Mouse (Mus musculus) frontal cortex, postnatal 25 days (tissue): ENCODE measurements around the gene Lag3.

Experiments used
- DNase-seq, 2 experiments: peaks; one replicate each; pipeline ENCODE4 v3.0.0; 2022; ENCODE audit warnings: low spot score in 2 of 2

The Lag3 gene

GRCm38 (mm10) chr6:124911533-124912218, at the start of gene Lag3:
Gene Lag3 (minus strand): TSS chr6:124911705.
- no peak for DNase-seq

GRCm38 (mm10) chr6:124961021-124961420, 49.5 kb upstream of the Lag3 start:
- DNase-seq, result no peak

- DNase-seq, result no peak
These were observed 48.5 kb upstream of the Lag3 start for GRCm38 (mm10) chr6:124959960-124960359.

- DNase-seq, result no peak
These were observed 46.6 kb upstream of the Lag3 start for GRCm38 (mm10) chr6:124958127-124958526.

GRCm38 (mm10) chr6:124955212-124955611, 43.7 kb upstream of the Lag3 start:
- DNase-seq, result no peak

GRCm38 (mm10) chr6:124953991-124954715, 42.6 kb upstream of the Lag3 start:
- DNase-seq, result no peak

GRCm38 (mm10) chr6:124943526-124943925, 32.0 kb upstream of the Lag3 start:
- no peak for DNase-seq

- DNase-seq, result no peak
These were observed 30.2 kb upstream of the Lag3 start for GRCm38 (mm10) chr6:124941679-124942078.

GRCm38 (mm10) chr6:124938554-124938953, 27.0 kb upstream of the Lag3 start:
- no peak for DNase-seq

- DNase-seq, result no peak
These were observed 26.0 kb upstream of the Lag3 start for GRCm38 (mm10) chr6:124937493-124937892.

GRCm38 (mm10) chr6:124936681-124937080, 25.2 kb upstream of the Lag3 start:
- DNase-seq, result no peak

GRCm38 (mm10) chr6:124934670-124935069, 23.2 kb upstream of the Lag3 start:
- DNase-seq, result no peak

GRCm38 (mm10) chr6:124933127-124933526, 21.6 kb upstream of the Lag3 start:
- no peak for DNase-seq

- DNase-seq, result no peak
These were observed 20.8 kb upstream of the Lag3 start for GRCm38 (mm10) chr6:124932314-124932695.

- peak in 1 of 2 experiments; percentile 31 for DNase-seq
These were observed 20.2 kb upstream of the Lag3 start for GRCm38 (mm10) chr6:124931525-124932313.

GRCm38 (mm10) chr6:124930754-124931524, 19.4 kb upstream of the Lag3 start, which contains the start of gene Mlf2:
Gene Mlf2 (plus strand): TSS chr6:124931386.
- peak; percentile 99 for DNase-seq

GRCm38 (mm10) chr6:124930231-124930630, 18.7 kb upstream of the Lag3 start:
- DNase-seq, result no peak

- no peak for DNase-seq
These were observed 14.4 kb upstream of the Lag3 start for GRCm38 (mm10) chr6:124925941-124926340.

- DNase-seq, result no peak
These were observed 13.8 kb upstream of the Lag3 start for GRCm38 (mm10) chr6:124925173-124925793.

- no peak for DNase-seq
These were observed 10.0 kb upstream of the Lag3 start for GRCm38 (mm10) chr6:124921539-124921938.
